Mouse (Mus musculus) forebrain, embryonic 12.5 days (tissue): ENCODE data around the gene Wee1. TPM values are rescaled to one million over a fixed set of nuclear protein-coding genes. Genes with fewer than 3 reads are reported as not detected.
"Not testable (repeated sequence)": the region's sequence is repeated elsewhere in the genome, so short reads cannot be mapped to it uniquely, and the experiment has no call there.

Experiments
- ATAC-seq: fragments of 200-750 bp; cut with Nextera tagmentation; 2 replicates; pipeline ENCODE4 v1.8.0; 2017; ENCODE audit warnings: moderate TSS enrichment; ENCODE audit not compliant: low FRiP score
- H3K27ac ChIP-seq: fragments of 300-500 bp; sonication (generic); 2 replicates; pipeline ENCODE4 v1.5.1; 2016; ENCODE audit warnings: mild to moderate bottlenecking
- H3K27me3 ChIP-seq: fragments of 300-500 bp; sonication (generic); 2 replicates; pipeline ENCODE4 v1.6.1; 2016; ENCODE audit warnings: mild to moderate bottlenecking
- H3K36me3 ChIP-seq: fragments of 300-500 bp; sonication (generic); replicated peaks from 2 replicates; pipeline ENCODE4 v1.6.1; 2016; ENCODE audit warnings: mild to moderate bottlenecking
- H3K4me1 ChIP-seq: fragments of 300-500 bp; sonication (generic); 2 replicates; pipeline ENCODE4 v1.6.1; 2016
- H3K4me2 ChIP-seq: fragments of 300-500 bp; sonication (generic); 2 replicates; pipeline ENCODE4 v1.6.1; 2016; ENCODE audit warnings: mild to moderate bottlenecking, moderate library complexity
- H3K4me3 ChIP-seq: fragments of 300-500 bp; sonication (generic); replicated peaks from 2 replicates; pipeline ENCODE4 v1.5.1; 2016; ENCODE audit warnings: mild to moderate bottlenecking
- H3K9ac ChIP-seq: fragments of 300-500 bp; sonication (generic); 2 replicates; pipeline ENCODE4 v1.6.1; 2016; ENCODE audit warnings: mild to moderate bottlenecking
- H3K9me3 ChIP-seq: fragments of 300-500 bp; sonication (generic); 2 replicates; pipeline ENCODE4 v1.6.1; 2016
- whole genome bisulfite sequencing: fragments of 180-500 bp; shearing (Covaris S2); methylation state at CpG from one replicate; pipeline ENCODE4 v1.1.7; 2016; 5-methylcytosine and 5-hydroxymethylcytosine counted together
- polyA plus RNA-seq: library from polyadenylated mRNA; unstranded; fragments of >200 nt; fragmentation: Nextera tagmentation; extraction: Ambion mirVana; gene quantifications from 2 replicates; pipeline ENCODE4 v1.2.1, GENCODE M21; 2016

The Wee1 gene
- polyA plus RNA-seq, 1 experiment from 2014 or later, result 39.3 TPM

- H3K4me3 ChIP-seq, H3K9me3 ChIP-seq, H3K4me2 ChIP-seq, ATAC-seq, H3K4me1 ChIP-seq, H3K9ac ChIP-seq, H3K27ac ChIP-seq, H3K27me3 ChIP-seq, H3K36me3 ChIP-seq: not testable (repeated sequence)
- WGBS, result 92% methylated on average over 3 of the region's 3 CpGs
Observed at GRCm38 (mm10) chr7:110108524-110108923, 13.3 kb upstream of the Wee1 start.

- Histone ChIP-seq H3K27me3 (no peaks in the 10 kb centered on the region), H3K9ac (no peak overlapping the region), H3K4me3 (no peak overlapping the region), H3K36me3 (no peaks in the 10 kb centered on the region), H3K4me1 (peaks cover 7% of the 10 kb centered on the region; the same call in 1 of the 2 replicates), H3K9me3 (no peaks in the 10 kb centered on the region), H3K4me2 (peak overlapping the region; percentile 30), H3K27ac (no peak overlapping the region)
- 22% methylated on average over 11 of the region's 11 CpGs for WGBS
- no peak for ATAC-seq
Observed at GRCm38 (mm10) chr7:110108967-110109610, 12.8 kb upstream of the Wee1 start.

- WGBS, result 75% methylated on average over 4 of the region's 4 CpGs
- H3K36me3 ChIP-seq, result no peaks in the 10 kb centered on the region
- ATAC-seq, result no peak
Observed at GRCm38 (mm10) chr7:110110061-110110656, 11.7 kb upstream of the Wee1 start.

GRCm38 (mm10) chr7:110114699-110115098, 7.1 kb upstream of the Wee1 start:
- 71% methylated on average over 5 of the region's 5 CpGs for WGBS
- H3K36me3 ChIP-seq, result no peaks in the 10 kb centered on the region
- peaks cover 4% of the 10 kb centered on the region; the same call in 1 of the 2 replicates for H3K4me1 ChIP-seq
- H3K4me3 ChIP-seq, result no peak overlapping the region
- no peaks in the 10 kb centered on the region for H3K9me3 ChIP-seq
- H3K27ac ChIP-seq, result no peak overlapping the region
- H3K27me3 ChIP-seq, result no peaks in the 10 kb centered on the region
- H3K4me2 ChIP-seq, result no peak overlapping the region
- no peak overlapping the region for H3K9ac ChIP-seq
- ATAC-seq, result no peak

More at GRCm38 (mm10) chr7:110110061-110110656, 11.7 kb upstream of the Wee1 start:
- H3K27ac ChIP-seq, result no peak overlapping the region
- no peaks in the 10 kb centered on the region for H3K9me3 ChIP-seq
- H3K4me1 ChIP-seq, result peaks cover 7% of the 10 kb centered on the region; the same call in 1 of the 2 replicates
- no peaks in the 10 kb centered on the region for H3K27me3 ChIP-seq
- no peak overlapping the region for H3K4me2 ChIP-seq
- no peak overlapping the region for H3K9ac ChIP-seq
- H3K4me3 ChIP-seq, result no peak overlapping the region

- Histone ChIP-seq H3K9ac (no peak overlapping the region), H3K4me3 (no peak overlapping the region), H3K4me2 (no peak overlapping the region), H3K9me3 (no peaks in the 10 kb centered on the region), H3K27ac (no peak overlapping the region), H3K36me3 (no peaks in the 10 kb centered on the region), H3K4me1 (peaks cover 9% of the 10 kb centered on the region; the same call in 1 of the 2 replicates), H3K27me3 (no peaks in the 10 kb centered on the region)
- no peak for ATAC-seq
- 29% methylated on average over 1 of the region's 1 CpGs for WGBS
Observed at GRCm38 (mm10) chr7:110116731-110117291, 5.0 kb upstream of the Wee1 start.

GRCm38 (mm10) chr7:110118448-110118847, 3.4 kb upstream of the Wee1 start:
- H3K36me3 ChIP-seq, result no peaks in the 10 kb centered on the region
- H3K4me3 ChIP-seq, result no peak overlapping the region
- WGBS, result 80% methylated on average over 2 of the region's 2 CpGs
- H3K9me3 ChIP-seq, result no peaks in the 10 kb centered on the region
- no peak overlapping the region for H3K27ac ChIP-seq
- H3K4me2 ChIP-seq, result no peak overlapping the region
- ATAC-seq, result no peak
- H3K4me1 ChIP-seq, result peaks cover 10% of the 10 kb centered on the region
- H3K27me3 ChIP-seq, result no peaks in the 10 kb centered on the region
- H3K9ac ChIP-seq, result no peak overlapping the region

GRCm38 (mm10) chr7:110120157-110120784, 1.6 kb upstream of the Wee1 start:
- Histone ChIP-seq H3K9me3 (no peaks in the 10 kb centered on the region), H3K4me2 (no peak overlapping the region), H3K4me1 (peaks cover 26% of the 10 kb centered on the region), H3K36me3 (no peaks in the 10 kb centered on the region; the same call in 1 of the 2 replicates), H3K27me3 (no peaks in the 10 kb centered on the region), H3K9ac (no peak overlapping the region), H3K27ac (no peak overlapping the region), H3K4me3 (no peak overlapping the region)
- whole genome bisulfite sequencing, result 80% methylated on average over 2 of the region's 2 CpGs
- no peak for ATAC-seq

- WGBS, result 4% methylated on average over 9 of the region's 9 CpGs
- no peaks in the 10 kb centered on the region for H3K27me3 ChIP-seq
- H3K4me2 ChIP-seq, result peak overlapping the region; percentile 76
- H3K27ac ChIP-seq, result peak overlapping the region; percentile 78
- H3K4me1 ChIP-seq, result peaks cover 26% of the 10 kb centered on the region
- peak overlapping the region; percentile 97 for H3K4me3 ChIP-seq
- no peak for ATAC-seq
- H3K9me3 ChIP-seq, result no peaks in the 10 kb centered on the region
- peak overlapping the region; percentile 66 for H3K9ac ChIP-seq
- H3K36me3 ChIP-seq, result peaks cover under 1% of the 10 kb centered on the region
Observed at GRCm38 (mm10) chr7:110121162-110121515, 707 bp upstream of the Wee1 start.

GRCm38 (mm10) chr7:110122289-110122564, 381 bp downstream of the Wee1 start:
- Histone ChIP-seq H3K27me3 (no peaks in the 10 kb centered on the region), H3K4me2 (peak overlapping the region; percentile 76), H3K36me3 (peaks cover 11% of the 10 kb centered on the region), H3K27ac (peak overlapping the region; percentile 94), H3K9ac (peak overlapping the region; percentile 97), H3K4me1 (peaks cover 23% of the 10 kb centered on the region), H3K9me3 (no peaks in the 10 kb centered on the region), H3K4me3 (peak overlapping the region; percentile 97)
- no peak; the same call in 1 of the 2 replicates for ATAC-seq
- WGBS, result under 1% methylated on average over 27 of the region's 27 CpGs

GRCm38 (mm10) chr7:110122565-110123422, 948 bp downstream of the Wee1 start:
- ATAC-seq, result peak; percentile 23
- Histone ChIP-seq H3K4me3 (peak overlapping the region; percentile 97), H3K9me3 (no peaks in the 10 kb centered on the region), H3K27me3 (no peaks in the 10 kb centered on the region), H3K9ac (peak overlapping the region; percentile 97), H3K4me2 (peak overlapping the region; percentile 76), H3K36me3 (peaks cover 17% of the 10 kb centered on the region), H3K27ac (peak overlapping the region; percentile 94), H3K4me1 (peaks cover 23% of the 10 kb centered on the region)
- WGBS, result under 1% methylated on average over 74 of the region's 74 CpGs

GRCm38 (mm10) chr7:110123844-110124555, 2.2 kb downstream of the Wee1 start:
- peak overlapping the region; percentile 97; the same call in 1 of the 2 replicates for H3K9ac ChIP-seq
- no peak overlapping the region for H3K27ac ChIP-seq
- H3K4me3 ChIP-seq, result peak overlapping the region; percentile 97
- peaks cover 28% of the 10 kb centered on the region for H3K36me3 ChIP-seq
- 58% methylated on average over 12 of the region's 12 CpGs for WGBS
- H3K4me2 ChIP-seq, result peak overlapping the region; percentile 76
- no peaks in the 10 kb centered on the region for H3K27me3 ChIP-seq
- no peaks in the 10 kb centered on the region for H3K9me3 ChIP-seq
- H3K4me1 ChIP-seq, result peaks cover 23% of the 10 kb centered on the region
- ATAC-seq, result no peak
